Mouse (Mus musculus) thymus, postnatal 25 days (tissue): ENCODE measurements around the gene Ipo11.

Experiments
- DNase-seq: peaks from one replicate; pipeline ENCODE4 v3.0.0; 2022

Ipo11 gene

GRCm38 (mm10) chr13:106894284-106894683, 42.5 kb downstream of the Ipo11 start:
- peak; percentile 18 for DNase-seq

- DNase-seq: no peak
Observed at GRCm38 (mm10) chr13:106893701-106894100, 43.1 kb downstream of the Ipo11 start.

- DNase-seq: no peak
Observed at GRCm38 (mm10) chr13:106893196-106893595, 43.6 kb downstream of the Ipo11 start.

GRCm38 (mm10) chr13:106887364-106887763, 49.4 kb downstream of the Ipo11 start:
- DNase-seq: no peak

- DNase-seq: no peak
Observed at GRCm38 (mm10) chr13:106884249-106884648, 52.5 kb downstream of the Ipo11 start.

GRCm38 (mm10) chr13:106876278-106876677, 60.5 kb downstream of the Ipo11 start:
- DNase-seq: no peak

- no peak for DNase-seq
Observed at GRCm38 (mm10) chr13:106865547-106865946, 71.2 kb downstream of the Ipo11 start.

- no peak for DNase-seq
Observed at GRCm38 (mm10) chr13:106858779-106859178, 78.0 kb downstream of the Ipo11 start.

GRCm38 (mm10) chr13:106856556-106856955, 80.2 kb downstream of the Ipo11 start:
- no peak for DNase-seq

- no peak for DNase-seq
Observed at GRCm38 (mm10) chr13:106847534-106847933, 89.2 kb downstream of the Ipo11 start.

- no peak for DNase-seq
Observed at GRCm38 (mm10) chr13:106844928-106845327, 91.8 kb downstream of the Ipo11 start.

GRCm38 (mm10) chr13:106842542-106842941, 94.2 kb downstream of the Ipo11 start:
- DNase-seq: no peak

- DNase-seq: no peak
Observed at GRCm38 (mm10) chr13:106838778-106839177, 98.0 kb downstream of the Ipo11 start.

- no peak for DNase-seq
Observed at GRCm38 (mm10) chr13:106836527-106836879, 100.3 kb downstream of the Ipo11 start.

GRCm38 (mm10) chr13:106835844-106836526, 100.8 kb downstream of the Ipo11 start:
- DNase-seq: peak; percentile 49

- DNase-seq: no peak
Observed at GRCm38 (mm10) chr13:106830029-106830428, 106.7 kb downstream of the Ipo11 start.

GRCm38 (mm10) chr13:106829327-106829997, 107.3 kb downstream of the Ipo11 start:
- no peak for DNase-seq

- no peak for DNase-seq
Observed at GRCm38 (mm10) chr13:106825618-106826017, 111.1 kb downstream of the Ipo11 start.

GRCm38 (mm10) chr13:106823875-106824191, 112.9 kb downstream of the Ipo11 start:
- no peak for DNase-seq

- no peak for DNase-seq
Observed at GRCm38 (mm10) chr13:106823121-106823874, 113.5 kb downstream of the Ipo11 start.

- no peak for DNase-seq
Observed at GRCm38 (mm10) chr13:106820149-106820548, 116.6 kb downstream of the Ipo11 start.

GRCm38 (mm10) chr13:106819749-106820148, 117.0 kb downstream of the Ipo11 start:
- DNase-seq: no peak

GRCm38 (mm10) chr13:106817066-106817465, 119.7 kb downstream of the Ipo11 start:
- no peak for DNase-seq

GRCm38 (mm10) chr13:106813519-106813918, 123.2 kb downstream of the Ipo11 start:
- no peak for DNase-seq
